Mouse (Mus musculus): ENCODE results near the gene Plin4.

Plin4 gene

DNA sequence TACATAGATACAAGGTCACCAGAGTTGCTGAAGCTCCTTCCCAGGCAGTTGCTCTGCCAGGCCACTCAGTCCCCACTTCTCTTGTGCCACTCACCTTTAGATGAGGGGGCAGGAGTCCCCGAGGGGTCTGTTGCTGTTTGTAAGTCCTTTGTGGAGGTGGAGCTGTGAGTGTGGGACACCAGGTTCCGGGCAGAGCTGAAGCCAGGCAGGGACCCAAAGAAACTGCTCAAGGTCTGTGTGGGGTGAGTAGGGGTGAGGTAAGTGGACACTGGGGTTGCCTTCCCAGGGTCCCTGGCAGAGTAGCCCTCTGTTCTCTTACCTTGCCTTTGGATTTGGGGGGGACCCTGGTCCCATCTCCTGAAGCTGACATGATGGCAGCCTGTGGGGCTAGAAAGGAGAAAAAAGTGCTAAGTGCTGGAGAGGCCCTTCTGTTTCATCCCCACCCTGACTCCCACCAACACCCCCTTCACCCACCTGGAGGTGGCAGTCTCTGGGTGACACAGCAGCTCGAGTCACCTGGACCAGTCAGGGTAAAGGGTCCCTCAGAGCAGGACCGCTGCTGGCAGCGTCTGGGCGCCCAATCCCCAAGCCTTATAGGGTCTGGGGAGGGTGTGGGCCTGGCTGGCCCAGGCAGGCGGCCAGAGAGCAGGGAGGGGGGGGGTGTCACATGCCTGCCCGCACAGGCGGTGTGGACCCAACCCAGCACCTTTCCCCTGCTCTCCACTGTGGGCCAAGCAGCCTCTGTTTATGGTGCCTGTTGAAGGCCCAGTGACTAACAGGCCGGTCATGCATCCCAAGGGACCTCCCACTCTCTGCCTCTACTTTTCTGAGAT is at the start of gene Plin4:
Plin4 (minus strand) TSS at position 585 of the 833 bp plus-strand sequence.
- DNase-seq (ENCODE audit: low read depth, low spot score): no peak

DNA sequence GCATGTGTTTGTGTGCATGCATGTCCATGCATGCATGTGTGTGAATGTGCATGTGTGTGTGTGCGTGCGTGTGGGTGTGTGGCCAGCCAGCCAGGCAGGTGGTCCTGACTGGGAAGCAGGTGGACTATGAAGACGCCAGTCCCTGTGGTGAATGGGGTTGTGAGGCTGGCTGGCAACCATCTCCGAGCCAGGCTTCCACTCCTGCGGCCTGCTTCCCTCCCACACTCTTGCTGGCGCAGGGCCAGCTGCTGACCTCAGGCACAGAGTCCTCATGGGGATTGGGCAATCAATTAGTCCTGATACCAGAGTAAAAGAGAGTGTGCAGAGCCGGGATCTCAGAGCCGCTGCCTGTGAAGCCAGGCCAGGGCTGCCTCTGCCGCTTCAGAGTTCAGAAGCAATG is 44.0 kb upstream of the Plin4 start:
- DNase-seq (ENCODE audit: low read depth, low spot score): peak; percentile 87

DNA sequence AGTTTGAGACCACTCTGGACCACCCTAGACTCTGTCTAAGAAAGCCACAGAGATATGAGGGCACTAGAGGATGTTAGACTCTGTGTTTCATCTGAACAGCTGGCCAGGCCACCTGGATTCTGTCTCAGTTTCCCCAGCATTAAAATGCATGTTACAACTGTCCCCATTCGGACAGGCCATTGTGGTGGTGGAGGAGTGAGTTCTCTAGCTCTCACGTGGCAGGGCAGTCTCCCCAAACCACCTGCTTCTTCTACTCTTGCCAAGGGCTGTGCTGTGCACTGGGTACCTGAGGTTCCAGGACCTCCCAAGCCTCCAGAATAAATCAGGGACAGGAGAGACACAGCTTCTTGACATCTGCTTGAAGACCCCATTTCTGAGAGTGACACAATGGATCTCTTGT is 40.3 kb upstream of the Plin4 start:
- no peak for DNase-seq (ENCODE audit: low read depth, low spot score)

DNA sequence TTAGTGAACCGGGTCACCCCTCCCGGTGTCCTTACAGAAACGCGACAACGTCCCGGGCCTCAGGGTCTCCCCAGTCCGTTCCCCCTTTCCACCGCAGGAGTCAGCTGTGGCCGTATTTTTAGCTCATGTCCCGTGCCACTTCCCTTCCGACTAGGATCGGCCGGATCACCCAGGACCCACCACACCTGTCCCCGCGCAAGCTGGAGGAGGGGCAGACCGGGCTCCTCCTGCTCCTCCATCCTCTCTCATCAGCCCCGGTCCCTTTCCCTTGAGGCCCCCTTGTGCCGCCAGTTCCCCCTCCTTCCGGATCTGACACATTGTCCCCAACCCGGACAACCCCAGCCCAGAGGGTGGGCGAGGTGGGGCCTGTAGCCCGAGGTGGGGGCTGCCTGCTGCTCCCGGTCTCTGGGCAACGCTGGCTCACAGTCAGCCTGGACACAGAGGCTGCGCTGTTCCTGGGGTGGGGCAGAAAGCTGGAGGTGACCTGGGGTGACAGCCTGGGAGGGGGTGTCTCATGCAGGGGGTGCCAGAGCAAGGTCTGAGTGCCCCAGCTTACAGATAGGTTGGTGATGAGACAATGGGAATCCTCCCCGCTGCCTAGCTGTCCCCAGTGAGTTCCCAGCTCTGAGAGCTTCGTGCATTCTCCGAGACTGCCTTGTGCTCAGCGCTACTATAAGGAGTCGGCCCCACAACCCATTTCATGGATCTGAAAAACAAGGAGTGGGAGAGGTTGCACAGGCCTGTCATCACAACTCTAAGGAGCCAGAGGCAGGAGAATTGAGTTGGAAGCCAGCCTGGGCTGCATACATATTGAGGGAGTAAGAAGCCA is 39.4 kb upstream of the Plin4 start:
- DNase-seq (ENCODE audit: low read depth, low spot score): no peak

DNA sequence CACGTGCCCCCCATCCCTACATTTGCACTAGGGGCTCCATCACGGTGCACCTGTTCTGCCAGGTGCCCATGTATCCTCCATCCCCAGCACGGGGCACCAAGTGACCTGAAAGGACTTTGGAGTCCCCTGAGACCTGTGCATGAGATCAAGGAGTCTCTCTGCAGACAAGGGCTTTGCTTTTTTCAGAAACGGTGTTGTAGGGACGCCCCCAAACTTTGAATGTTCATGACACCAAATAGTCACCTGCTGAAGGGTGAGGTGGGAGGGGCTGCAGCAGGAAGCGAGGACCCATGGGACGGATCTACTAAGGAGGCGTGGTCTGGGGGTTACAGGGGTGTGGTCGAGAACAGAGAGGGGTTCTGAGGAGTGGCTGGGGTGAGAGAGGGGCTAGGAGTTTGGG is 38.7 kb upstream of the Plin4 start:
- DNase-seq (ENCODE audit: low read depth, low spot score): no peak

DNA sequence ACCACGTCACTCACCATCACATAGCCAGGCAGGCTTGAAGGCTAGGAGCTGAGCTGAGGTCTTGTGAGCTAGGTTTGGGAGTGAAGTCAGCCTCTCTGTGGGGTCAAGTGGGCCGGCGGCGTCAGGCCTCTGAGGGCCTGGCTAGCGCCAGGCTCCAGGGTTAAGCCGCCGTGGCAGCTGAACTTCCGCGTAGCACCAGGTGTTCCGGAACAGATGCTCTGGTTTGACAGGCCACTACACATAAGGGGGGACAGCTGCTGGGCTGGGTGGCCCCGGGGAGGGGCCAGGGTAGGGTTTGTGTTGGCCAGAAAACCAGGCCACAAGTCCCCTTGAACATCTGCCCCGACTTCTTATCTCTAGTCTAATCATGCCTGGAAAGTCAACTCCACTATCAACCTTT is 37.8 kb upstream of the Plin4 start:
- no peak for DNase-seq (ENCODE audit: low read depth, low spot score)

DNA sequence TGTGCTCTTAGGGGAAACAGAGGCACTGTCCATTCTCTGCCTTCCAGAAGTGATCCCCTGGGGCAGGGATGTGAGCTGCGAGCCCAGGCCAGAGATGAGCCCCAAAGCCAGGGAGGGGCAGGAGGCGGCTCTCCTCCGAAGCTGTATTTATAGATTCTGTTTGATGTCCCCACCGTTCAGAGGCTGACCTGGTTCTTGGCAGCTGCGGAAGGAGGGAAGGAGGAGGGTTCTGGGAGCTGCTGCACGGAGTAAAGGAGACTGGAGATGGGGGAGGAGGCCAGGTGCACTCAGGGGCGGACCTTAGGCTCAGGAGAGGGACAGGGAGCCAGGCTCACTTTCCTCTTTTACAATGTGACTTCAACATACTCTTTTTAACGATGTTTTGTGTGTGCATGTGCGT is 36.5 kb upstream of the Plin4 start:
- DNase-seq (ENCODE audit: low read depth, low spot score): no peak

DNA sequence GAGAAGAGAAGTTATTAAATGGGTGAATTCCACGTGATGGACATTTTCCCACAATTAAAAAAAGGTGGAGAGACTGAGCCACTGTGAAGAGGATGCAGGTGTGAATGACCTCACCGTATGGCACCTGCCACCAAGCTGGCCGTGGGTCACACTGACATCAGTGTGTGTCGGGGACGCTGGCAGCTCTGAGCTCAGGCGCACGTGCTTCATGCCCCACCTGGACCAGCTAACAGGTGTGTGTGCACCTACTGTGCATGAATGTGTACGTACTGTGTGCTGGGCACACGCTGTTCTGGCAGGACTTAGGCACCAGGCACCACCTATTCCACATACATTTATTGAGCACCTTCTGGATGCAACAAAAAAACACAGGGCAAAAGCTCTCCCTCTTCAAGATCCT is 34.9 kb upstream of the Plin4 start:
- DNase-seq (ENCODE audit: low read depth, low spot score): no peak

DNA sequence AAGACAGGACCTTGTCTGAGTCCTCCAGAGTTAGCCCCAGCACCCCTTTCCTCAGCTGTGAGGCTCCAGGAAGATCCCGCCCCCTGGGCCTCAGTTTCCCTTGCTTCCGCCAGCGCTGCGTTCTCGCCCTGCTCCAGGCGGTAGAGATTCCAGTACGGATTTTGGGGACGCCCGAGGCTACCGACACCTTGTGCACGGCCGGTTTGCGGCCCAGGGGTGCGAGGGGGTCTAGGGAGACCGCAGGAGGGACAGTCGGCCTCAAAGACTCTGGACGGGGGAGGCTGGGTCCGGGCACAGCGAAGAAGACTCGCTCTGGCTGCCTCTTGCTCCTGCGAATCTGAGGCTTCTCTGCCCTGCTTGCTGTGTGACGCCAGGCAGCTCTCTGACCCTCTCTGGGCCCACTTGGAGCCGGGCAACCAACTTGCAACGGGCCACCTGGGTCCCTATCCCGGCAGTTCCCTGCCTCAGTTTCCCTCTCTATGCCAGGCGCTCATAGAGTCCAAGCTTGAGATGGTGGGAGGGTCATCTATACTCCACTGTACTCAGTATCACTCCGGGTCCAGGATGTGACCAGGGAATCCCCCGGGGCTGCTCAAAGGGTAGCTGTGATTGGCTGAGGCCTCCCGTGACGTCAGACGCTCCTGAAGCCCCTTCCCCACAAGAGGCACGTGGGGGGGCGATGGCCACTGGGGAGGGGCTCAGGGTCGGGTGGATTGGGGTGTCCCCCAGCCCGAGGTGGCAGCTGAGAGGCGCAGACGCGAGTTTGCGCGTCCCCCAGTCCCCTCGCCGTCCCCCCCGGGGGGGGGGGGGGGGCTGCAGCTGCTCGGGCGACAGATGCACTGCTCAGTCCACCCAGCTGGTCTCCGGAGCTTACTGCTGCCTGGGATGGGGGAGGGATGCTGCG is 32.4 kb upstream of the Plin4 start:
- DNase-seq (ENCODE audit: low read depth, low spot score): peak; percentile 67

DNA sequence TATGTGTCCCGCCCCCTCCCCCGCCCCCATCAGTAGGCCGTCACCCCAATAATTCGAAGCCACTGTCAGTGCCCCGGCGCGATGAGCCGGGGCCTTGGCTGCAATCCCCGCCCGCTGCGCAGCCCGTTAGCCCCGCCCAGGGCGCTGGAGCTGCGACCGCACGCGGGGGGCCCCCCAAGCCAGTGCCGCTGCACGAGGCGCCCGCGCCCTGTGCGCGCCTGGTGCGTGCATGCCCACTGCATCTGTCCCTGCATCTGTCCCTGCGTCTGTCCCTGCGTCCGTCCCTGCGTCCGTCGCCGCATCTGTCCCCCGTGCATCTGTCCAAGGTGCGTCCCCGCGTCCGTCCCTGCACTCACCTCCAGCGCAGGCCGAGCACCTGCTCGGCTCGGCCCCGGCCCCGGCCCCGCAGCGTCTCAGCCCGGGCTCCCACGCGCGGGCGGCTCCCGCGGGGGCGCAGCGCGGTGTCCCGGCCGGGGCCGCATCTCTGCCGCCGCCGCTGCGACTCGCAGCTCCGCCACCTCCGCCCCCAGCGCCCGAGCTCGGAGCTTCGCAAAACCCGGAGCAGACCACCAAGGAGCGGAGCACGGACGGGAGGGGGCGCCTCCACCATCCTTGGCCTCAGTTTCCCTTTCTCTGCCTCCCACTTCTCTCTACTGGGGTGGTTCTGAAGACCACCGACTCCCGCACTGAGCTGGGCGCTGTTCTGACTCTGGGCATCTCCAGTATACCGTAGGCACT is 30.4 kb upstream of the Plin4 start, which contains the start of gene Sema6b:
Sema6b (minus strand) TSS at position 486 of the 738 bp plus-strand sequence.
- peak; percentile 70 for DNase-seq (ENCODE audit: low read depth, low spot score)

DNA sequence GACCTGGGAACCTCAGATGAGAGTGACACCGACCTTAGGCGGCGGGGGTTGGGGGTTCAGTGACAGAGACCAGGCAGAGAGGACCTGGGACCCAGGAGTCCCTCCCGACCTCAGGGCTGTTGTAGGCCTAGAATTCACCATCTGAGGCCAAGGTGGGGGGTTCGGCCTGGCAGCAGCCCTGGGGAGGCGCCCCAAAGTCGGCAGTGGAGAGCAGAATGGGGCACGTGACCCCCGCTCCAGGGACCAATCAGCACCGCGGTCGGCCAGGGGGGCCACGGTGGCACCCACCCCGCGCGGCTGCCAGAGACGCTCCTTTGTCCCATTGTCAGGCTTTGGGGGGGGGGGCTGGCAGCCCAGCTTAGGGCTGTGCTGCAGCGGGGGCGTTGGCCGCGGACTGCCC is 29.8 kb upstream of the Plin4 start:
- no peak for DNase-seq (ENCODE audit: low read depth, low spot score)

DNA sequence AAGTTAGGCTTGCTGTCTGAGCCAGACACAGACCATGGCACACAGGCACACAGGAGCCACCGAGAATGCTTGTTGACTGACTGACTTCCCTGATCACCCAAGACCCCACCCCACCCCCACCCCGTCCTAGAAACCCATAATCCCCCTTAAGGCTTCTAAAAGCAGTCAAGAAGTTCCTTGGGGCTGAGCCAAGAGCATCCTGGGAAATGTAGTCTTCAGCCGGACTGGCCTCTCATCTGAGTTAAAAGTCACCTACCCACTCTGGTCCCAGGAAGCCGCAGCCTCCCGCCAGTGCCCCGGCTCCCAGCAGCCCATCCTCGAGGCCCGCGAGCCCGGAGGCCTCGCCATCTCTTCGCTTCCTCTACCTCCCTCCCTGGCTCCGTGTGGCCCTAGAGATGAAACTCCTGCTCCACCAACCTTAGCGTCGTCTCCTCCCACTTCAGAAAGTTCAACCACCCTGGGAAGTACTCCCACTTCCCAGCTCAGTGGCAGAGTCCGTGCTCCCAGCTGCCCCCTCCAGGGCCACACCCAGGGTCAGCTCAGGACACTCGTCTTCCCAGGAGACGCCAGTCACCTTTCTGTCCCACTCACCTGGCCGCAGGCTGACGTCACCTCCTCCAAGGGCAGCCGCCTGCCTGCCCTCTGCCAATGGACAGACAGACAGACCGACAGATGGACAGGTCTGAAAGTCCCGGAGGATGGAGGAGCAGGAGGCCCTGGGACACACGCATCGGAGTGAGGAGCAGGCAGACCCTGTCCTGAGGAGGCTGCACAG is 28.4 kb upstream of the Plin4 start:
- no peak for DNase-seq (ENCODE audit: low read depth, low spot score)

DNA sequence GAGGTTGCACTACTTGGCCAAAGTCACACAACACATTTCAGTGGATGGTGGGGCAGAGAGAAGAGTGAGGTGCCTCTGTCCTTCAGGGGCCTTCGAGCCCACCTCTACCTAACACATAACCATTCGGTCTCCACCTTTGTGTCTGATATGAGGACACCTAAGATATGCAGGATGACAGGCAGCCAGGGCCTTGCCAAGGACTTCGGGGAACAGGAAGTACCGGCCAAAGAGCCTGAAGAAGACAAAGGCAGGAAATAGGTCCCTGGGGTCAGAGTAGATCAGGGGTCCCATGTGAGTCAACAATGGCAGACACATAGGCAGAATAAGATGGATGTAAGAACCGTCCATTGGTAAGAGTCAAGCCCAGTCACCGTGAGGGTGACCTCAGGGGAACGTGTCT is 27.0 kb upstream of the Plin4 start:
- DNase-seq (ENCODE audit: low read depth, low spot score): no peak

DNA sequence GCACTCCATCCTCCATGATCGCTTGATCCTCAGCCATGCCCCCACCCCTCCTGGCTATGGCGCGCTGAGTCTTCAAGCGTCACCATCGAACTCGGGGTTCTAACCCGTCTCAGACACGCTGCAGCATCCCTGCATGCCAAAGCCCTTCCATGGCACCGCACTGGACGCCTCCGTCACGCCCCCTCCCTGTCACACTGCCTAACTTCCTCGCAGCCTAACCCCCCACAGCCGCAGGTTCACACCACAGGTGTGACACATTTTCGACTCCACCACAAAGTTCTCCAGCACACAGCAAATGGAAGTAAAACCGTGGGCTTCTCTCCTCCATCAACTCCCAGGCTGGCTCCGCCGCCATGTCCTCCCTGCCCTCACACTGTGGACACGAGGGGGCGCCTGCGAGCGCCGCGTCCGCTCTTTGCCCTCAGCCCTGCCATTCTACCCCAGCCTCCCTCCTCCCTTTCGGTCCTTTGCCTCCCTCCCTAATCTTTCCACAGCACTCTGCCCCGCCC is 24.9 kb upstream of the Plin4 start:
- DNase-seq (ENCODE audit: low read depth, low spot score): no peak

DNA sequence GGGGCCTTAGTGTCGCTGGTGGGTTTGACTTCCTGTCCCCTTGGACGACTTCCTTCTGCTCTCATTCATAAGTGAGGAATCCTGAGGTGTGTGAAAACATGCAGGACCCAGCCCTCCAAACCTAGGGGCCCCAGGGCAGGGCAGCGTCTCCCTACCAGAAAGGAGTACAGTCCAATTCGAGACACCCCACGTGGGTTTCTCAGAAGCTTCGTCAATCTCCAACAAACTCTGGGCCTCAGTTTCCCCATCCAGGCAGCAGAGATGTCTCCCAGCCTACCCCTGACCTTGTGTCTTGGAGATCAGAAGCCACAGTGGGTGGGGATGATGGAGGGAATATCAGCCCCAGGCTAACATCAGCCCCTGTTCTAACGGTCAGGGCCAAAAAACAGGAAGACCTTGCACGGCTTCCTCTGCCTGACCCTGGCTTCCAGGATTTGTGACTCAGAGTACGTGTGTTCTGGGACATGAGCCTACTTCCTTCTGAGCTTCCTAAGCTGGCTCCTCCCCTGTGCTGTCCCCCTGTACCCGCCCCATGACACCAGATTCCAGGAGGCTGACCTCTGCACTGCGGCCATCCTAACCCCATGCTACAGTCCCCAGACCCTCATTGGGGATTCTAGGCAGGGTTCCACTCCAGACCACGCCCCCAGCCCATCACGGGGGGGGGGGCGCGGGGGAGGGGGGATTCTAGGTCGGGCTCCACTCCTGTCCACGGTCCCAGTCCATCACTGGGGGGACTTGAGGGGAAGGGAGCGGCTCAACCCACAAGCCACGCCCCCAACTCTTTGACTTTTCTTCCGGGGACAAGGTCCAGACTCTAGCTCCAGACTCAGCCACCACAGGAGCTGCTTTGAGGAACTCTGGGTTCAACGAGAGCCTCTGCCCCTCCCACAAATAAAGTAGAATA is 24.1 kb upstream of the Plin4 start:
- DNase-seq (ENCODE audit: low read depth, low spot score): no peak

DNA sequence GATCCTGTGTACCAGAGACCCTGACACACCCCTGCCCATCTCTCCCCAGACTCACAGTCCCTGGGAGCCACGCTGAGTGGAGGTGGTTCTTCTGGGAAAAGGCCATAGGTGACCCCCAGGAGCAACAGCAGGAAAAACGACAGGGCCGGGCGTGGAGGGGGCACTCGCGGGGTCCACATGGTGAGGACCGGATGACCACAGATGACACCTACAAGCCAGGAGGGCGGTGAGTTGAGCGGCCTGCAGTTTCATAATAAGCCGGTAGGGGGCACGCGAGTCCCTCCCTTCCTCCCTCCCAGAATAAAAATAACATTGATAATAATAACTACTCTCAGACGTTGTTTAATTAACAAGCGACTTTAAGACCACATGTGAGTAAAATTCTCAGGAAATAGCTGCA is 23.1 kb upstream of the Plin4 start:
- no peak for DNase-seq (ENCODE audit: low read depth, low spot score)

DNA sequence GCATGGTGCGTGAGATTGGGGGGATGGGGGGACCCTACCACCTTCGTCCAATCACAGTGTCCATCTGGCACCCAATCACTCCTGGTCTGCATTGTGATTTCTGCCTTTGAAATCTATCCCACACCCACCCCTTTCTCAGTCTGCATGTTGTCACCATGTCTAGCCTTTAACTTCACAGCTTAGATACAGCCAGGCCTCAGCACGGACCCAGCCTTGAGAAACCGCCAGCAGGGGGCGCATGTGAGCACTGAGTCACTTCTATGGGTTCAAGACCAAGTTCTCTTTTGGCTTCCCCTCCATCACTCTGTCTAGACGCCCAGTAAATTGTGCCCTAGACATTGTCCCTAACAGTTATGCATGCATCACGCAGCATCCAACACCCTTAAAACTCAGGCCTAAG is 22.2 kb upstream of the Plin4 start:
- DNase-seq (ENCODE audit: low read depth, low spot score): no peak

DNA sequence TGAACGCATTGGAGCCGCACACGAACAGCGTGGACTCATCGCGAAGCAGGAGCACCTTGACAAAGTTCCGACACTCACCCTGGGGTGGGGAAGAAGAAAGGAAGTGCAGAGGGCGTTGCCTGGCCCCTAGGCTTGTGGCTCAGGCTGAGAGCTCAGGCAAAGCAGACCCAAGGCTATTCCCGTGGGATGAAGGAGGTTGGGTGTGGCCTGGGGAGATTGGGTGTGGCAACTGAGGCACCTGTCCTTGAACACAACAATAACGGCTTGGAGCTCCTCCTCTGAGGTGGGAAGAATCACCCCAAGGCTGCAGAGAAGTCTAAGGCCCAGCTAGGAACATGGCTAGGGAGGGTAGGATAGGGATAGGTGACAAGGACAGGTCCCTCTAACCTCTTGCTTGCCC is 21.5 kb upstream of the Plin4 start:
- DNase-seq (ENCODE audit: low read depth, low spot score): no peak

DNA sequence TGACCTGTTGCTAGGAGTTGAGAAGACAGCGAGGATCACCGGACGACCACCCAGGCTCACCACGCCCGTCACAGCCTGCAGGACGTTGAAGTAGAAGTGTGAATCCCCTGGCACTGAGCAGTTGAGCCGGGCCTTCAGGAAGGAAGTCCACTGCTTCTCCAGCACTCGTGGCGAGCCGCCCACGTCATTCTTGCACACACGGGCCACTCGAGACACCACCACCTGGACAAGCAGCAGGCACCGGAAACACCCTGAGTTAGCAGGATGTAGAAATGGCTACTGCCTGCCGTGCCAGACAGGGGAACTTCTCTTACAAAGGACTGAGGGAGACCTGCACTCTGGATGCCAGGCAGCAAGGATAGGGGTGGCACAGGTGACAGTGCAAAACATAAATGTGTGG is 18.6 kb upstream of the Plin4 start:
- DNase-seq (ENCODE audit: low read depth, low spot score): no peak
